Mouse (Mus musculus) liver, embryonic 16.5 days (tissue): ENCODE data around the gene Ppfia2. TPM values are rescaled to one million over a fixed set of nuclear protein-coding genes. Genes with fewer than 3 reads are reported as not detected.

ENCODE experiments used
- ATAC-seq: fragments of 200-750 bp; cut with Nextera tagmentation; 2 replicates; pipeline ENCODE4 v1.8.0; 2017; ENCODE audit warnings: low read depth, mild to moderate bottlenecking, moderate number of reproducible peaks, moderate library complexity
- H3K27ac ChIP-seq: fragments of 300-500 bp; sonication (generic); 2 replicates; pipeline ENCODE4 v1.5.1; 2014; ENCODE audit warnings: mild to moderate bottlenecking, low read length
- H3K27me3 ChIP-seq: fragments of 300-500 bp; sonication (generic); 2 replicates; pipeline ENCODE4 v1.6.1; 2014; ENCODE audit warnings: low read depth, low read length, mixed read lengths; ENCODE audit not compliant: control insufficient read depth, insufficient read depth
- H3K36me3 ChIP-seq: fragments of 300-500 bp; sonication (generic); 2 replicates; pipeline ENCODE4 v1.6.1; 2014; ENCODE audit warnings: mild to moderate bottlenecking; ENCODE audit not compliant: control insufficient read depth, insufficient read depth
- H3K4me1 ChIP-seq: fragments of 300-500 bp; sonication (generic); 2 replicates; pipeline ENCODE4 v1.6.1; 2014; ENCODE audit warnings: low read depth, low read length, mixed read lengths; ENCODE audit not compliant: control insufficient read depth
- H3K4me2 ChIP-seq: fragments of 300-500 bp; sonication (generic); 2 replicates; pipeline ENCODE4 v1.6.1; 2014; ENCODE audit warnings: low read depth, low read length, mixed read lengths
- H3K4me3 ChIP-seq: fragments of 300-500 bp; sonication (generic); 2 replicates; pipeline ENCODE4 v1.5.1; 2014; ENCODE audit warnings: low read depth, mild to moderate bottlenecking, low read length
- H3K9ac ChIP-seq: fragments of 300-500 bp; sonication (generic); 2 replicates; pipeline ENCODE4 v1.6.1; 2014; ENCODE audit warnings: low read depth, low read length
- H3K9me3 ChIP-seq: fragments of 300-500 bp; sonication (generic); replicated peaks from 2 replicates; pipeline ENCODE4 v1.6.1; 2016; ENCODE audit warnings: low read length; ENCODE audit not compliant: control insufficient read depth
- WGBS: fragments of 180-500 bp; shearing (Covaris S2); extraction: QIAGEN DNeasy Blood & Tissue Kit; methylation state at CpG from one replicate; pipeline ENCODE4 v1.1.7; 2014; ENCODE audit not compliant: insufficient replicate concordance; 5-methylcytosine and 5-hydroxymethylcytosine counted together
- polyA plus RNA-seq: library from polyadenylated mRNA; unstranded; fragments of >200 nt; fragmentation: Nextera tagmentation; extraction: Ambion mirVana; gene quantifications from 2 replicates; pipeline ENCODE4 v1.2.1, GENCODE M21; 2015

The Ppfia2 gene
- polyA plus RNA-seq, 1 experiment from 2014 or later: 0.01 TPM

DNA sequence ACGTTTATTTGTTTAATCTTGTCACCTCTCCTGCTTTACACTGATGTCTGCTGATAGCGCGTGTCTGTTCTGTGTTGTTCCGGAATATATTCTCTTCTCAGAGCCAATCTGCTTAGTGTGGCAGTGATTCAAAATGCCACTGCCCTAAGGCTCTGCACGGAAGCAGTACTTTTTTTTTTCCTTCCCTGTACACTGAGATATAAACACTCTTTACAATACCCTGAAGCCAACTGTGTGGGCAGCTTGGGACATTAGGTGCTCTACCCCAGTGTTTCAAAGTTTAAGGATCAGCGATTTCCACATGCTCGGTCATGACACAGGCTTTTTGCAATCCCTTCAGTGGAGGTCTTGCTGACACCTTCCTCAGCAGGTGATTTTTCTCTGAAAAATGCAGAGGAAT, 163.8 kb downstream of the Ppfia2 start:
- no peak overlapping the region for H3K4me3 ChIP-seq
- no peaks in the 10 kb centered on the region for H3K27me3 ChIP-seq
- no peak overlapping the region for H3K9ac ChIP-seq
- H3K36me3 ChIP-seq: no peaks in the 10 kb centered on the region
- WGBS: 61% methylated on average over 7 of the region's 7 CpGs
- H3K4me1 ChIP-seq: no peaks in the 10 kb centered on the region
- H3K27ac ChIP-seq: no peak overlapping the region
- no peak overlapping the region for H3K4me2 ChIP-seq
- no peak for ATAC-seq
- no peaks in the 10 kb centered on the region for H3K9me3 ChIP-seq

DNA sequence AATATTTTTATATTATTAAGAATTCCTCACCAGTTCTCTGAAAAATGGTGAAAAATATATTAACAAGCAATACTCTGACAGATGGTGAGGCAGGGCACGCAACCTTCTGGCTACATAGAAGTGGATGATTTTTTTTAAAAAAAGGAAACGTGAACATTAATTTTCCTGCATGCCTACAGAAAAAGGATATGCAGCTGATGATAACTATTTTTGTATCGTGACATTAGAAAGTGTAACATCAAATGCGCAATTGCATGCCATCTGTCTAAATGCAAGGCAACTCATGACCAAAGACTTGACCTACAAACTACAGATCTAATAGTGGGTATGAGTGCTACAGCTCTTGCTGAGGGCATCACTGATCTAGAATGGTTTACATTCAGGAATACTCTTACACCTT, 182.1 kb downstream of the Ppfia2 start:
- H3K27ac ChIP-seq: no peak overlapping the region
- H3K9me3 ChIP-seq: no peaks in the 10 kb centered on the region
- H3K27me3 ChIP-seq: no peaks in the 10 kb centered on the region
- no peak overlapping the region for H3K4me2 ChIP-seq
- H3K9ac ChIP-seq: no peak overlapping the region
- H3K36me3 ChIP-seq: no peaks in the 10 kb centered on the region
- no peak overlapping the region for H3K4me3 ChIP-seq
- 72% methylated on average over 4 of the region's 4 CpGs for whole genome bisulfite sequencing
- no peak for ATAC-seq
- no peaks in the 10 kb centered on the region for H3K4me1 ChIP-seq

DNA sequence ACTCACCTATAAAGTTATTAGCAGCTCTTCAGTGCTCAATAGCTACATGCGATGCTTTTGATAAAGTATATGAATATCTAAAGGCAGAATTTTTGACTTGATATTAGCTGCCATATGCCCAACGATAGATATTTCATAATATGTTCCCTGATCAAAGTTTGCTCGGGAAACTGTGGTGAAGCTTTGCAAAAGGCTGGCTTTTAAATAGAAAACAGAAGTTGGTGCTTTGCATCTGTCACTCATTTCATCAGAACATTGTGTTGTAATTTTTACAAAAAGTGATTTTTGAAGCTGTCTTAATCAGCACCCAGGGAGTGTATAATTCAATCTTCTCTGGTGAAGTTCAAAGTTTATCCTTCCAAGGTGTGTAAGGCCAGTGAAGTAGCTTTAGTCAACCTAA, 195.1 kb downstream of the Ppfia2 start:
- 57% methylated on average over 3 of the region's 3 CpGs for WGBS
- H3K4me1 ChIP-seq: no peaks in the 10 kb centered on the region

DNA sequence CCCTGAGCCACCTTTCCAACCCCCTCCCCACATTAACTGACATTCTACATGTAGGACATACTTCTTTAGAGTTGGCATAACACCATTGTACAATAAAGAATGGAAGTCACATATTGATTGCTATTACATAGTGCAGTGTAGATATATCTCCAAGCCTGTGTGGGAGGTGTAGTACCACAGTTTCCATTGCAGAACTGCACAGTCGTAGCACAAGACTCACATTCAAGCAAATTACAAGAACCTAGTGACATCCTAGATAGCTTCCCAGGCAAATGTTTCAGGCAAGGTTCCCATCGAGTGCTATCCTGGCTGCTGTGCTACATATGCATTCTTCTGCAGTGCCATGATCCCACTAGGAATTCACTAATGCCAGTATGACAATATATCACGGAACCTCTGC, 200.0 kb downstream of the Ppfia2 start:
- no peak for ATAC-seq
- Histone ChIP-seq H3K4me1 (no peaks in the 10 kb centered on the region), H3K4me2 (no peak overlapping the region), H3K9me3 (no peaks in the 10 kb centered on the region), H3K36me3 (no peaks in the 10 kb centered on the region), H3K9ac (no peak overlapping the region), H3K27me3 (no peaks in the 10 kb centered on the region), H3K4me3 (no peak overlapping the region), H3K27ac (no peak overlapping the region)
- WGBS: 52% methylated on average over 3 of the region's 3 CpGs

More for the DNA sequence above, 195.1 kb downstream of the Ppfia2 start:
- ATAC-seq: no peak
- Histone ChIP-seq H3K27ac (no peak overlapping the region), H3K9ac (no peak overlapping the region), H3K9me3 (no peaks in the 10 kb centered on the region), H3K36me3 (no peaks in the 10 kb centered on the region), H3K4me2 (no peak overlapping the region), H3K4me3 (no peak overlapping the region), H3K27me3 (no peaks in the 10 kb centered on the region)

DNA sequence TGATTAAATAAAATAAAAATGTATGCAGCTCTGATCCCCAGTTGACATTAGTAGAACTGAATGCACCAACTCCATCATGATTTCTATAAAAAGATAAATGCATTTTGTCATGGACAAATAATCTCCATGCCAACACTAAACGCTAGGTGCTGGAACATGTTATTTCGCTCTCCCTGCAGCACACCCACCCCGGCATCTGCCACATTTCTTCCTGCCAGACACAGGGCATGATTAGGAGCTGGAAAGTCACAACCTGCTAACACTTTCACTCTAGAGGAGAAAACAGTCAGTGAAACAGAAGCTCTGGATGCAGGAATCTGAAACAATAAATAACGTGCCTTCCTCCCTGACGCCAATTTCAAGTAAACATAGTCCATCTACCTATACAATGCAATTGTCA, 211.3 kb downstream of the Ppfia2 start:
- no peaks in the 10 kb centered on the region for H3K27me3 ChIP-seq
- H3K9me3 ChIP-seq: no peaks in the 10 kb centered on the region
- no peak overlapping the region for H3K9ac ChIP-seq
- no peaks in the 10 kb centered on the region for H3K4me1 ChIP-seq
- no peak overlapping the region for H3K4me3 ChIP-seq
- 77% methylated on average over 5 of the region's 5 CpGs for WGBS
- H3K27ac ChIP-seq: no peak overlapping the region
- no peak overlapping the region for H3K4me2 ChIP-seq
- H3K36me3 ChIP-seq: no peaks in the 10 kb centered on the region
- ATAC-seq: no peak

DNA sequence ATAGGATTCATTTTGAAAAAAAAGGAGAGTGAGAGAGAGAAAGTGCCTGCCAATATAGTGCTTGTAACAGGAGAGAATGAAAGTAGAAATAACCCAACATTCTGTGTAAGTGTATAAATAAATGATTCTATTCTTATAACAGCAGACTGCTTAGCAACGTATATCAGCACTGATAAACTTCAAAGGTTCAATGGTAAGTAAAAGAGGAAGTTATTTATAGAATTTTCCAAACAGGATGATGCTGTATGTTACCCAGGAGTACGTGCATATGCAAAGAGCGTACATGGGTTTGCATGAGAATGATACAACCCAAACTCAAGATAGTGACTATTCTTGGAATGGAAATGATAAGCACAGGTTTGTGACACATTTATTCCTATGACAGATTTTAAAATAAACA, 215.4 kb downstream of the Ppfia2 start:
- no peak overlapping the region for H3K4me2 ChIP-seq
- no peaks in the 10 kb centered on the region for H3K9me3 ChIP-seq
- H3K36me3 ChIP-seq: no peaks in the 10 kb centered on the region
- 55% methylated on average over 3 of the region's 3 CpGs for WGBS
- H3K27me3 ChIP-seq: no peaks in the 10 kb centered on the region
- no peak overlapping the region for H3K27ac ChIP-seq
- no peak overlapping the region for H3K4me3 ChIP-seq
- no peak overlapping the region for H3K9ac ChIP-seq
- ATAC-seq: no peak
- no peaks in the 10 kb centered on the region for H3K4me1 ChIP-seq

DNA sequence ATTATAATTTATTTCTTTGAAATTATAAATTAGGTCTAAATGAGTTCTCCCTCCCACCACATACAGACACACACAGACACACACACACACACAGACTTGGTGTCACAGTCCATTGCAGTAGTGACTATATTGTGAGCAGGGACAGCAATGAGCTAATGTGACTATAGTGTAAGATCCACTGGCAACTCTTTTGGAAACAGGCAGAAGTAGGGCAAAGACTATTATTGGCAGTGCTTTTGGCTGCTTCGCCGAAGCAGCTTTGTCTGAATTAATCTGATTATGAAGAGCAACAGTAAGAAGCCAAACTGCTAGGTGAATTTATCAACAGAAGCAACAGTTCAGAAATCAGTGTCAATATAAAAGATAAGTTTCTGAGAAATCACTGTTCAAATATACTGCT, 249.8 kb downstream of the Ppfia2 start:
- ATAC-seq: no peak
- no peaks in the 10 kb centered on the region for H3K27me3 ChIP-seq
- 53% methylated on average over 2 of the region's 2 CpGs for WGBS
- H3K36me3 ChIP-seq: no peaks in the 10 kb centered on the region
- no peak overlapping the region for H3K27ac ChIP-seq
- H3K4me1 ChIP-seq: no peaks in the 10 kb centered on the region
- H3K4me2 ChIP-seq: no peak overlapping the region
- no peak overlapping the region for H3K4me3 ChIP-seq
- no peak overlapping the region for H3K9ac ChIP-seq
- no peaks in the 10 kb centered on the region for H3K9me3 ChIP-seq

DNA sequence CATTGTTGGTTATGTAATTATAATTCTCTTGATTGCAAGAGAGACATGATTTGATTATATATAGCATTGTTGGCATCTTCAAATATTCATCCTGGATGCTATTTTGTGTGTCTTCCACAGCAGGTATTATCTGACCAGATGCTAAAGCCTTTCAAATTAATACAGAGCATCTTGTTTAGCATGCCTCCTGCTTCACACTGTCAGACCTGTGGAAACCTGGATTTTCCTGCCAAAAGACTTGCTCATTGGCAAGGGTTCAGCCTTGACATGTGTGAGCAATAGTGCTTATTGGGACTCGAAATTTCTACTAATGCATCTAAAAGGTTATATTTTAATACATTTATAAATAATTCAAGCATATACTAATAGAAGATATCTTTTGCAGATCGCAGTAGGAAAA, 262.1 kb downstream of the Ppfia2 start:
- no peak overlapping the region for H3K9ac ChIP-seq
- H3K27me3 ChIP-seq: no peaks in the 10 kb centered on the region
- no peaks in the 10 kb centered on the region for H3K9me3 ChIP-seq
- H3K4me2 ChIP-seq: no peak overlapping the region
- 44% methylated on average over 2 of the region's 2 CpGs for WGBS
- H3K27ac ChIP-seq: no peak overlapping the region
- H3K4me3 ChIP-seq: no peak overlapping the region
- no peaks in the 10 kb centered on the region for H3K4me1 ChIP-seq
- H3K36me3 ChIP-seq: no peaks in the 10 kb centered on the region
- no peak for ATAC-seq

DNA sequence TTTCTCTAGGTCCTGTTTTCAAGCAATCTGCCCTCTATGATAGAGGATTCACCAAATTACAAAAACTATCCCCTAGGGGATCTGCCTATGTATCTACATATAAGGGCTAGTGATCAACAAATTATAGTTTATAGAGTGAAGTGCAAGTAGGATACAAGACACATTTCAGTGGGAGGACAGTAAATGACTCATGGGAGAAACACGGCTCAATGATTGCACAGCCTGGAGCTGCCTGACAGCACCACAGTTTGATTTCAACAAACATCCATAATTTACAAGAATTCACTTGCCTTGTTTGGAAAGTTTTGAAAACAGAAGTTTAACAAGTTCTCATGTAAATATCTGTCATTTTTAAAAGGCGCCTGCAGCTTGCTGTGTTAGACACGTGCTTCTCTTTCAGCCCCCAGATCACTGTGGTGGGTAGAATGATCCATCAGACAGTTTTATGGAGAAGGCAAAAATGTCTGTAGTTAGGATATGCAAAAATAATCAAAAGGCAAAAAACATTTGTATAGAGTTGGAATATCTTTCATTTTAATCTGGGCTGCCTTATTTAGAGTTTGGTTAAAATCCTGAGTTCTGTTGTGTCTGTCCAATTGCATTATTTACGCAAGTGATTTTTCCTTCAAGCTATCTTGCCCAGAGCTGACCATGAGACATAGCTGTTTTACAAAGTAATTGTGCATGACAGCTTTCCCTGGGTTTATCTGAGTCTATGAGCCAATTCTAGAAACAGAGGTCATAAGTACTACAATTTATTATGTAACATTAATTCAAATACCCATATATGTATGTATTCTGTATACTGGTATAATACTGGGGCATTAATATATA, 266.3 kb downstream of the Ppfia2 start:
- 69% methylated on average over 4 of the region's 4 CpGs for WGBS
- H3K9me3 ChIP-seq: no peaks in the 10 kb centered on the region

More for the DNA sequence above, 266.3 kb downstream of the Ppfia2 start:
- H3K36me3 ChIP-seq: no peaks in the 10 kb centered on the region
- H3K4me1 ChIP-seq: no peaks in the 10 kb centered on the region
- H3K9ac ChIP-seq: no peak overlapping the region
- no peak overlapping the region for H3K4me3 ChIP-seq
- no peak for ATAC-seq
- no peaks in the 10 kb centered on the region for H3K27me3 ChIP-seq
- H3K4me2 ChIP-seq: no peak overlapping the region
- no peak overlapping the region for H3K27ac ChIP-seq
